Mouse (Mus musculus) gastrocnemius, postnatal 14 days (tissue): ENCODE data around the gene Olfr524. TPM values are rescaled to one million over a fixed set of nuclear protein-coding genes. Genes with fewer than 3 reads are reported as not detected.

ENCODE experiments used
- DNase-seq: peaks from one replicate; pipeline ENCODE4 v3.0.0; 2021; ENCODE audit warnings: mixed read lengths
- intact Hi-C: fragments of 180-260 bp; cut with DNase I; formaldehyde crosslinking; loops from one replicate; pipeline ENCODE4 v1.15.1; 2025; ENCODE audit warnings: low total_unique reads
- total RNA-seq, 2 experiments: library from RNA; stranded (reverse); gene quantifications; 2 replicates each; pipeline ENCODE4 v1.2.3; 2021

Gene Olfr524
- total RNA-seq, 2 experiments from 2014 or later: not detected

DNA sequence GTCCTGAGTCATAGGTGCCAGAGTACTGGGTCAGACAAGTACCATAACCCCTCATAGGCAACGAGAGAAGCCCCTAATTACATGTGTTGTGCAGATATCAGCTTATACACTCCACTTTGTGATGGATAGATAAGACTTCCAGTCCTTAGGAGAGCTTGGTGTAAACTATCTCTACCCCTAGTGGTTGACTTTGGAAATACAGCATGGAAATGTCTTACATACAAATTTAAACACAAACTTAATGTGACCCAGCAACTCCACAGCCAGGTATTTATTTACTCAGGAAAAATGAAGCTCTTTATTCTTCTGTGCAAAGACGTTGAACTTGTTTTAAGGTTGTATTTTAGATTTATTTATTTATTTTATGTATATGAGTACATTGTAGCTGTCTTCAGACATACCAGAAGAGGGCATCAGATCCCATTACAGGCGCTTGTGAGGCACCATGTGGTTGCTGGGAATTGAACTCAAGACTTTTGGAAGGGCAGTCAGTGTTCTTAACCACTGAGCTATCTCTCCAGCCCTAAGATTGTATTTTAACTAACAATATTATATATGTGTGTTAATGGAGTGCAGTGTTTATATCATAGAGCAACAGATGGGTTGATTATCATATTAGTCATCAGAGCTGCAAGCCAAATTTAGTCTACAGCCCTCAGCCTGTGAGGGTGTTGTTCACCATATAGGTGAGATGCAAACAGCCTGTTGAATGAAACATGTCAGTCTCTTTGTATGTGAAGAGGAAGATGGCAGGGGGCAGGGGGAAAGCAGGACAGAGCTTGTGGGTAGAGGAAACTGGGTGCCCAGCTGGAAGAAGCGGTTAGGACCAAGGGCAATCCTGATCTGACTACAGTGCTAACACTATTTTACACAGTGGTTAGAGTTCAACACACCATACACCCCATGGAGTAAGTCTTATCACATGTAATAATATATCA, 17.1 kb downstream of the Olfr524 start:
- no peak for DNase-seq
- intact Hi-C loops: no loop called here

DNA sequence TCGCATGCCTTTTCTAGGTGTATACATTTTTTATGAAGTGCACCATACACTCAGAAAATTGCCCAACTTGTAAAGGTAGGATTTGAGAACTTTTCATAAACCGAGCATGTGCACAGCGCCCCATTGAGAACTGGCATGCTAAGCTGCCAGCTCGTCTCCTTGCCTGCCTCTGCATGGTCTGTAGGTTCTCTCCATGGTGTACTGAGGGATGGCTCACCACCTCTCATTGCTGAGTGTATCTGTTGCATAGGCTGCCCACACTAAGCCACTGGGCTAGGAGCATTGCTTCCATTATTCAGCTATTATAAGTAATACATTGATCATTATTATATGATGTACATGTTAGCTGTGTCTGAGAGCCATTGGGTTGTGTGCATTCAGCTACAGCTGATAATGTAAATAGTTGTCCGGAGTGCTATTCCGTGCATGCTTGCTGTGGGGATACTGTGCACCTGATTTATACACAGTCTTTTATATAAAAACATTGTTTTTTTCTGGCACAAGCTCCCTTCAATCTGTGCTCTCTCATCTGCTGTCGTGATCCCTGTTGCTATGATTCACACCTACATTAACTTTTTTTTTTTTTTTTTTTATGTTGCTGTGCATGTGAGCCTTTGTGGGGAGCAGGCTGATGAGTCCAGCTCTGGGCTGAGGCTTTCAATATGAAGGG, 17.9 kb downstream of the Olfr524 start:
- intact Hi-C loops: no loop called here
- no peak for DNase-seq

DNA sequence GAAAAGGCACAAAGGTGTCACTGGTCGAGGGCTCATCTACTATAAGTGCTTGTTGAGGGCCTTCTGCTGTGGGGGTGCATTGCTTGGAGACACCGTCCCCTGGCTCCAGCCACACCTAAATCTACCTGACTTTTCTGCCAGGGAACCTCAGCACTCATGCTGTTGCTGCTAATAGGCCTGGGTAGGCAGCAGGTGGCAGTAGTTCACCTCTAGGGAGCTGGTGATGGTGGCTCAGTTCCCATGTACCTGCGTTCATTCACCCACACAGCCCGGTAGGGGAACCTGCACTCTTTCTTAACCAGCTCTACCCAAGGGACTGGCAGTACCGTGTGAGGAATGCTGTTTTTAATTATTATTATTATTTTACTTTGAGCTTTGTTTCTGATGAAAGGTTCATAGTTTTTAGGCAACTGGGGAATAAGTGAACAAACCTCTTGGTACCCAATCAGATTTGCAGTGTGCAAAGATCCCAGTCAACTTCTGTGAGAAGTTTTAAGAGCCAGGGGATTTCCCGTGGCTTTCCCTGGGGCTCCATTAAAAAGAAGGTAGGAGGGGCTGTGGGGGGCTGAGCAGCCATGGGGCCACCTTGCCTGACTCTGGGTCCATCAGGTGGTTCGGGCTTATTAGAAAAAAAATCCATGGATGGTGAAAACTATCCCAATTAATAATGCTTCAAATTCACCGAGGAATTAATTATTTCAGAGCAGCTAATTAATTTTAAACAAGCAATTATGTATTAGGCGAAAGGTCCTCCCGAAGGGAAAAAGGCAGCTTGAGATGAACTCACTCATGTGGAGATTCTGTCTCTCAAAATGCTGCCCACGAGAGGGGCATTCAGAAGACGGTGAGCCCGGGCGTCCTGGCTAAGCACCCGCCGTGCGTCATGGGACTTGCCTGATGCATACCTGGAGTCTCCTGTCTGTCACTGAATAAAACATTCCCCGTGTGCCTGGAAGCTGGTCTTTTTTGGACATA, 18.8 kb downstream of the Olfr524 start:
- intact Hi-C loops: no loop called here
- DNase-seq: no peak

DNA sequence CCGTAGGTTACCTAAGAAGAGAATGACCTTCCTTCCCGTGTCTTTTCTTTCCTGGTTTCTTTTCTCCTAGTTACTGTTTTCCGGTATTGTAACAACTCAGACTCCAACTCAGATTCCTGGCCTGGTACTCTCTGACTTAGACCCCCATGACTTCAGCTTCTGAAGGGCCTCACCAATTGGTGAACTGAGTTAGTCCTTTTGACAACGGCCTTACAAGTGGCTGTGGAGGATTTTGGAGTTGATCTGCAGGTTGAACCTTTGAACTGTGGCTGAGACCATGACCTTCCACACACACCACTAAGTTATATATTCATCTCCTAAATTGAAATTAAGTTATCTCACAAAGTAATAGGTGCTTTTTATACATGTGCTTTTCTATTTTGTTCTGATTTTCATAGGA, 21.6 kb downstream of the Olfr524 start:
- intact Hi-C loops: no loop called here
- DNase-seq: no peak

DNA sequence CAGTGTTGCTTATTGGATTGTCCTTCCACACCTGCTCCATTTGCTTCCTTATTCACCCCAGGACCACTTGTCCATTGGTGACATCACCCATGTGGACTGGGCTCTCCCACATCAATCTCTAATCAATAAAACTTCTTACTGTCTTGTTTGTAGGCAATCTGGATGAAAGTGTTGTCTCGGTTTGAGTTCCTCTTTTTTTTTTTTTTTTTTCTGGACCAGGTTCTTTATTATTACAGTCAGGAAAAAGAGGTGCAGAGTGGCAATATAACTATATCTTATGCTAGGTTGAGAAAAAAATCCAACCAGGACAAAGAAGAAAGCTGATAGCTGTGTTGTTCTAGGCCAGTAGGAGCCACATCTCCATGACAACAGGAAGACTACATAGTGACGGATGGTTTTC, 25.1 kb downstream of the Olfr524 start:
- intact Hi-C loops: no loop called here
- DNase-seq: no peak

DNA sequence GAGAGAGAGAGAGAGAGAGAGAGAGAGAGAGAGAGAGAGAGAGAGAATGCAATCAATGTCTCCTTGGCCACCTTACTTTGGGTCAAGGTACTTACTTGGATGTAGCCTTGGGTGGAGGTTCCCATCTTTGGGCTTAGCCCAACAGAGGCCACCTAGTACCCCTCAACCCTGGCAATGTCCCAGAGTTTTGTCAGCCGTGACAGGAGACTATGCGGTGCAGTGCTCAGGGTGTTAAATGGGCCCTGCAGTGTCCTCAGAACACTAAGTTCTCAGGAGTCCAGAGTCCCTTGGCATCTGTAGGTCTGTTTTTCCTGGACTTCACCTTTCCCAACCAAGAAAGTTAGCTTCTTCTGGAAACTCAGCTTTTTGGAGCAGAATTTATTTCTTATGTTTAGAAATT, 26.6 kb downstream of the Olfr524 start:
- intact Hi-C loops: no loop called here
- no peak for DNase-seq

DNA sequence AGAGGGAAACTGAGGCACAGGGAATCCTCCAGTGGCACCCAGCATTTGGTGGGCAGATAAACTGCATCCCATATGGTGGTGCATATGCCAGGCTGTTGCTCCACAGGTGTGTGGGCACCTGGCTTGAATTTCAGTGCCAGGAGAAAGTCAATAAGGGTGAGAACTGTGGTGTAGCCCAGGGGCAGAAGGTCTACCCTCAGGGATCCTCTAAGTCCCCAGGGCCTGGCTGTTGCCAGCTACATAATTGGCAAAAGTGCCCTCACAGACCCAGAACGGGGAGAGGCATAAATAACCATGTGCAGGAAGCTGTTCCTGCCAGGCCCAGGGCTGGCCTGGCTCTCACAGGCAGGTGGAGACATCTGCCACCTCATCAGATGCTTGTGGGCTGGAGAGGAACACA, 32.8 kb downstream of the Olfr524 start, which contains the start of gene Olfr523:
TSS of gene Olfr523 (plus strand) at position 282 of the 400 bp plus-strand sequence.
- intact Hi-C loops: no loop called here
- DNase-seq: no peak

DNA sequence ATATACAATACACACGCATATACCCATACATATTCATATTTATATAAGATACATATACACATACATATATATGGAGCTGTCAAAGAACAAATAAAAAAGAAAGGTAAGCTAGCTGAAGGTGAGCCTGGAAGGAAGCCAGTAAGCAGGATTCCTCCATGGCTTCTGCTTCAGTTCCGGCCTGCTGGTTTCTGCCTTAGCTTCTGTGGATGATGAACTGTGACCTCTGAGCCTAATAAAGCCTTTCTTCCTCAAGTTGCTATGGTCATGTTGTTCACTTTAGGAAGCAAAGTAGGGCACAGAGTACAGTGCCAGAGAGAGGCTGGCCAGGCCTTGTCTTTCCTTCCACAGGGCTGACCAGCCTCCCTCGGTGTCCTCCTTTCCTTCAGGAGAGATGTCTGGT, 34.9 kb downstream of the Olfr524 start:
- no peak for DNase-seq
- intact Hi-C loops: no loop called here

DNA sequence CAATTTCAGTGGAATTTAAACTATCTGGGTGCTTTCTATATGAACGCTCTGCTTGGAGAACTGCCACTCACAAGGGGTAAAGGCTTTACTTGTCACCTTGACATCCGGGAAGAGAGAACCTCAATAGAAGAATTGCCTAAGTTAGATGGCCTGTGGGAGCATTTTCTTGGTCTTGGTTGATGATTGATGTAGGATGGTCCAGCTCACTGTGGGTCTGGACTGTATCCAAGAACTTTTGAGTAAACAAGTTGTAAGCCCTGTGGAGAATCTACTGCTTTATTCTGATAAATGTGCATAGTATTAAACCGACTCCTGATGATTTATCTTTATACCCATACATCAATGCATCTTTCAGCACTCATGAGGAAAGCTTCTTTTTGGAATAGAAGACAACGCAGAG, 36.4 kb downstream of the Olfr524 start:
- no peak for DNase-seq
- intact Hi-C loops: no loop called here

DNA sequence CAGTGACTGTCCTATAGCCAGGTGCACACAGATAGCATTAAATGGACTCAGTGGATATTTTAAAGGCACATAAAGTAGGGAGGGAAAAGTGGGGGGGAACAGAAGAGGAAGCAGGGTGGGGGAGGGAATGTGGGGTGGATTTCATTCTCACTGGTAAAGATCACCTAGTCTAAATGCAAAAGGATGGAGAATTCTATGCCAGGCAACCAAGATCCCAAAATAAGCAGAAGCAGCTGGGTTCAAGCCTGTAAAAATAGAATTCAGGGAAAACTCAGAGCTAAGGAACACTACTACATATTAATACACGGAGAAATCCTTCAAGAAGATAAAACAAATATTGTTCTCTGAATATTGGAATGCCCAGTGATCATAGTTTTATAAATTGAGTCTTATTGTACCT, 37.8 kb downstream of the Olfr524 start:
- DNase-seq: no peak
- intact Hi-C loops: no loop called here

DNA sequence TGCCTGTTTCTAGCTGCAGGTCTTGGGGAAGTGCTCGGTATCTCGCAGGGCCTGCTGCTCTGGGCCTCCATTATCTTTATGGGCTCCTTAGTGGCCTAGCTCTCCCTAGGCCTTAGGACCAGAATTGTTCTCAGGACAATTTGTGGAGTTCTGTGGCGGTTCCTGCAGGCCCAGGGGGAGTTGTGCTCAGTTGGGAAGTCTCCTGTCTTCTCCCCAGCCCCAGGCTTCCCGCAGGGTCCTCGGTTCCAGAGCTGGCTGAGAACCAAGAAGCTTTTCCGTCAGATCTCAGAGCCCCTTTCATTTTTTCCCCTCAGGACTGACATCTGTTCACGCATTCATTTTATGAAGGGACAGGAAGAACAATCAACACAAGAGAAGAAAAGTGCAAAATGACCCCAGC, 41.1 kb downstream of the Olfr524 start, which contains the start of gene Olfr522:
TSS of gene Olfr522 (minus strand) at position 101 of the 400 bp plus-strand sequence.
- no peak for DNase-seq
- intact Hi-C loops: no loop called here

DNA sequence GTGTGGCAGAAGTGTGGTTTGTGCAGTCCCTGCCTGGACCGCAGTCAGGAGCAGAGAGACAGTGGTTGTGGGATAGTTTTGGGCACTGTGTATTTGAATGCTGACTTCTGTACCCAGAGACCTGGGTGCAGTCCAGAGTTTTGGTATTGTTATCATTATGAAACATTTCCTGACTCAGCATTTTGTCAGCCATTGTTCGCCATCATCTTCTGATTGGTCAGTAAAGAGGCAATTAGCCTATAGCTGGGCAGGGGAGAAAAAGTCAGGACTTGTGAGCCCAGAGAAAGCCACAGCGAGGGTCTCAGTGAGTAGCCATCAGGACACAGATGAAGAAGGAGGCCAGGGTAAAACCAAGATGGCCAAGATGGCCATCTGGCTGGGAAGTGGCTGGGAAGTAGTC, 45.4 kb downstream of the Olfr524 start:
- DNase-seq: no peak

DNA sequence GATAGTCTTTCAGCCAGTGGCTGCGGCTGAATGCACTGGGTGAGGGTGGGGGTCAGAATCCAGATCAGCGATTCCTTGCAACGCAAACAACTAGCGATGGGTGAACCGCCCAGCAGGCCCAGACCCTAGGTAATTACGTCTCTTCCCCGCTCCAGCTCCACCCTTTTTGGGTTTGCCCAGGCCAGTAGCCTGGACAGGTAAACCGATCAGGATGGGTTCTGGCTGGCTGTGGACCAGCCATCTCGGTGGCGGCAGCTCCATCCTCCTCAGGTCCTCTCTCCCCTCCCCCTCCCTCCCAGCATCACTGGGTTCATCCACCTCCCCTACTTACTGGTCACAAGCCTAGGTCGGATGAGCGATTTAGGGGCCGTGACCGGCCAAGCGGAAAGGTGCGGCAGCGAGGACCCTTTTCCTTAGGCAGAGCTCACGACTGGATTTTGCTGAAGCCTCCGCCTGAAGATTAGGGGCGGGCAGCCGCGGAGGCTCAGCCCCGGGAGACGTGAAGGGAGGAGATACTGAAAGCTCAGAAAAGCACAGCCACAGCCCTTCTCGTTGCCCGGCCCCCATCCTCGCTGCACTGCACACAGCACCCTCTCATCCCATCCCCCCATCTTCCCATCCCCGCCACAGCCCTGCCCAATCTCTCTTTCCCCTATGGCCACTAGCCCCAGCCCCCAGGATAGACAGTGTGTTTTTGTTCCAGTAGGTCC, 51.4 kb downstream of the Olfr524 start, which contains the start of gene Sprn:
TSS of gene Sprn (minus strand) at position 660 of the 710 bp plus-strand sequence.
- intact Hi-C loops: no loop called here
- no peak for DNase-seq

More for the DNA sequence above, 45.4 kb downstream of the Olfr524 start:
- intact Hi-C loops: no loop called here

DNA sequence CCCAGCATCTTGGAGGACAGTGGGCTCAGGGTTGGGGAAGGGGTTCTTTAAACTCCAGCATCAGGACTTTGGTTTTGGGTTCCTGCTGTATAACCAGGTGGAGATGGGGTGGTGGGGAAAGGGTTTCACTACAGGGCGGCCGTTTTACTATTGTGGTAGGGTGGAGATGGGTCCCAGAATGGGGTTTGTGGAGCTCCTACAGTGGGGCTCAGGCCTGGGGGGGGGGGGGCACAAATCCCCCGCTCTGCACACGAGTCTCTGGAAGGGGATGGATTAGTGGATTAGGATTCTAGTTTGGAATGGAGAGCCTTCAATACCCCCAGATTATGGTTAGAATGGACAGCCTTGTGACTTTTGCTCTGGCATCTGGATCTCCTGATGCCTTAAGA, 51.9 kb downstream of the Olfr524 start:
- intact Hi-C loops: no loop called here
- no peak for DNase-seq

DNA sequence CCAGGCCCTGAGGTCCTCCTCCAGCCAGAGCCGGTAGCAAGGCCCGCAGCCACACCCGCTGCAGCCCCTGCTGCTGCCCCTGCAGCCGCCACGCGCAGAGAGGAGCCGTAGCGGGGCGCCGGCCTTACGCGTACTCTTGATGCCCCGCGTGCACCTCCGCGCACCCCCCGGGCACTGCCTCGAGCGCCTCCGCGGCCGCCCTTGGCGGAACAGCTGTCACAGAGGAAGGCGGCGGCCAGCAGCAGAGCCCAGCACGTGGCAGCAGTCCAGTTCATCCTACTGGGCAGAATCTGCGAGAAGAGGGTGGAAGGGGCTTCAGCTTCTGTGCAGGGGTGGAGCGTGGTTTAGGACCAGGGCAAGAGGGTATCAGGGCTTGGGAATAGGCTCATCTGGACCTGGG, 52.4 kb downstream of the Olfr524 start:
- intact Hi-C loops: no loop called here
- DNase-seq: peak; percentile 44
